ENCODE assay signal across 8 mouse cellular contexts in genomic region chr16:14159746-14160131, GRCm38 (mm10). TPM values are rescaled to one million over a fixed set of nuclear protein-coding genes. Genes with fewer than 3 reads are reported as not detected.
DNase-seq lines count a peak whose midpoint lies in the region.

No protein-coding gene starts in this region.

- intact Hi-C loops in left cerebral cortex, postnatal 14 days (cut with DNase I): loop anchor here (1.0 kb wide), 1 partner anchor 256 kb away; the partner anchor contains the start of genes Mpv17l and Pdxdc1

- peak; percentile 77 for DNase-seq in cerebellum, adult 11 months
- no peak for DNase-seq in cerebellum, adult 11-12 months
- peak; percentile 76 to 86 for DNase-seq in cerebellum, postnatal 36 days
- DNase-seq in frontal cortex, postnatal 14 days (ENCODE audit: low spot score in 2 of 2): peak; percentile 67 to 70
- DNase-seq in hindlimb bud, embryonic 11.5 days (ENCODE audit: extremely low spot score, low read depth, low spot score): peak; percentile 46
- peak; percentile 86 to 94 for DNase-seq in left cerebral cortex, postnatal 14 days (ENCODE audit: low spot score in 2 of 2)
- peak; percentile 78 for DNase-seq in mesoderm, embryonic 11.5 days (ENCODE audit: low read depth, low spot score)
- peak; percentile 62 to 74 for DNase-seq in right cerebral cortex, postnatal 36 days (ENCODE audit: low spot score in 2 of 2)

RNA-seq across cellular contexts. Expression of gene Nde1, which starts 3.3 kb away (rescaled TPM):
- total RNA-seq in left cerebral cortex, postnatal 14 days (2021): 10 to 100 TPM; 16.8 to 17.7 TPM

RNA-seq across cellular contexts. Expression of gene Marf1, which starts 3.4 kb away (rescaled TPM):
- 10 to 100 TPM; 59.3 to 64.8 TPM for total RNA-seq in left cerebral cortex, postnatal 14 days (2021)
